Mouse (Mus musculus) midbrain, embryonic 16.5 days (tissue): ENCODE results near the gene Sphkap. TPM values are rescaled to one million over a fixed set of nuclear protein-coding genes. Genes with fewer than 3 reads are reported as not detected.
A peak's percentile ranks its signal among the peaks of the same experiment; 100 is the strongest.

Source experiments
- ATAC-seq: fragments of 200-750 bp; cut with Nextera tagmentation; 2 replicates; pipeline ENCODE4 v1.8.0; 2017; ENCODE audit warnings: moderate TSS enrichment
- H3K27ac ChIP-seq: fragments of 300-500 bp; sonication (generic); 2 replicates; pipeline ENCODE4 v1.5.1; 2014; ENCODE audit warnings: mild to moderate bottlenecking, low read length, mixed read lengths
- H3K27me3 ChIP-seq: fragments of 300-500 bp; sonication (generic); 2 replicates; pipeline ENCODE4 v1.6.1; 2014; ENCODE audit warnings: low read depth, low read length, mixed read lengths; ENCODE audit not compliant: control insufficient read depth, insufficient read depth
- H3K36me3 ChIP-seq: fragments of 300-500 bp; sonication (generic); 2 replicates; pipeline ENCODE4 v1.6.1; 2014; ENCODE audit warnings: mild to moderate bottlenecking, low read length, moderate library complexity, mixed read lengths; ENCODE audit not compliant: control insufficient read depth, insufficient read depth
- H3K4me1 ChIP-seq: fragments of 300-500 bp; sonication (generic); 2 replicates; pipeline ENCODE4 v1.6.1; 2014; ENCODE audit warnings: mild to moderate bottlenecking, low read length, mixed read lengths; ENCODE audit not compliant: control insufficient read depth, insufficient read depth
- H3K4me2 ChIP-seq: fragments of 300-500 bp; sonication (generic); 2 replicates; pipeline ENCODE4 v1.6.1; 2014; ENCODE audit warnings: mild to moderate bottlenecking, low read length, mixed read lengths
- H3K4me3 ChIP-seq: fragments of 300-500 bp; sonication (generic); 2 replicates; pipeline ENCODE4 v1.5.1; 2014; ENCODE audit warnings: low read depth, mild to moderate bottlenecking, low read length, moderate library complexity, mixed read lengths
- H3K9ac ChIP-seq: fragments of 300-500 bp; sonication (generic); 2 replicates; pipeline ENCODE4 v1.6.1; 2014; ENCODE audit warnings: low read depth, low read length, mixed read lengths
- H3K9me3 ChIP-seq: fragments of 300-500 bp; sonication (generic); replicated peaks from 2 replicates; pipeline ENCODE4 v1.6.1; 2014; ENCODE audit warnings: mild to moderate bottlenecking, low read length, mixed read lengths; ENCODE audit not compliant: control insufficient read depth, poor library complexity, severe bottlenecking
- WGBS: fragments of 180-500 bp; shearing (Covaris S2); extraction: QIAGEN DNeasy Blood & Tissue Kit; methylation state at CpG from one replicate; pipeline ENCODE4 v1.1.7; 2014; 5-methylcytosine and 5-hydroxymethylcytosine counted together
- polyA plus RNA-seq: library from polyadenylated mRNA; unstranded; fragments of >200 nt; fragmentation: Nextera tagmentation; extraction: Ambion mirVana; gene quantifications from 2 replicates; pipeline ENCODE4 v1.2.1, GENCODE M21; 2015

Gene Sphkap
- polyA plus RNA-seq, 1 experiment from 2014 or later, result 23.8 TPM

DNA sequence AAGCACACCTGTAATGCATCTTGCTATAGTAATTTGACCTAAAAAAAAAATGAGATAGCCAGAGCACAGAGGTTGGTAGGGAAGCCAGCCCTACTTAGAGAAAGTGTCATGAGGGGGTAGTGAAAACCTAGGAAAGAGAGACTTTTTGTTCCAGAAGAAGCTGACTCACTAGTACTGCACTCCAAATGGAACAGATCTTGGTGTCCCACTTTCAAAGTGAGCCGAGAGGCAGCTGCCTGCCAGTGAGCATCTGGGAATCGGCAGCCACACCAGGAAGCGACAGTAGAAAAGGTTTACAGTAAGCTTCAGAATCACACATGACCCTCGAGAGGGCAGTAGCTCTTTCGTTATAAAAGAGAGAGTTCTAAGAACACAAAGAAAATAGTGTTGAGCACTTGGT, 12.4 kb downstream of the Sphkap start:
- Histone ChIP-seq H3K9me3 (no peaks in the 10 kb centered on the region), H3K4me2 (no peak overlapping the region), H3K9ac (no peak overlapping the region), H3K27ac (no peak overlapping the region), H3K4me1 (no peaks in the 10 kb centered on the region), H3K4me3 (no peak overlapping the region), H3K36me3 (no peaks in the 10 kb centered on the region), H3K27me3 (no peaks in the 10 kb centered on the region)
- 90% methylated on average over 5 of the region's 5 CpGs for whole genome bisulfite sequencing
- ATAC-seq, result no peak

DNA sequence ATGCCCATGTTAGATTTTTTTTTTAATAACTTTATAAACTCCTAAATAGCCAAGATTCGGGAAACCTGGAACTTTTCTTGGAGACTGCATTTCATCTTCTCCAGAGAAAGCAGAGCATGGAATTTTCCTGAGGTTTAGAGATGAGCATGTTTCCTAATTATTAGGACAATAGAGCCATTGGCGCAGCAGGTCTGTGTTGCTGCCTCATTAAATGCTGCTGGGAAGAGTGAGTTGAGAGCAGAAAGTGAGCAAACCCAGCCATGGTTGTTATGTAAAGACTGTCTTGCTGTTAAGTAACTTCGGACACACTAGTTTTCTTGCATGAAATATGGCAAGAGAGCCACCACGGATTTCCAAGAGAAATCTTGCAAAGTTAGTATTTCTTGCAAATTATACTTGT, 18.6 kb downstream of the Sphkap start:
- Histone ChIP-seq H3K36me3 (no peaks in the 10 kb centered on the region), H3K4me3 (no peak overlapping the region), H3K4me2 (no peak overlapping the region), H3K27ac (no peak overlapping the region), H3K9ac (no peak overlapping the region), H3K9me3 (no peaks in the 10 kb centered on the region), H3K27me3 (no peaks in the 10 kb centered on the region), H3K4me1 (no peaks in the 10 kb centered on the region)
- ATAC-seq, result no peak
- WGBS, result 73% methylated on average over 4 of the region's 4 CpGs

- Histone ChIP-seq H3K9me3 (no peaks in the 10 kb centered on the region), H3K4me3 (no peak overlapping the region), H3K36me3 (no peaks in the 10 kb centered on the region), H3K4me1 (no peaks in the 10 kb centered on the region), H3K27ac (no peak overlapping the region), H3K4me2 (no peak overlapping the region), H3K27me3 (no peaks in the 10 kb centered on the region), H3K9ac (no peak overlapping the region)
- 89% methylated on average over 1 of the region's 1 CpGs for WGBS
- ATAC-seq, result no peak
Measured at GRCm38 (mm10) chr1:83377404-83377803, 30.6 kb downstream of the Sphkap start.

DNA sequence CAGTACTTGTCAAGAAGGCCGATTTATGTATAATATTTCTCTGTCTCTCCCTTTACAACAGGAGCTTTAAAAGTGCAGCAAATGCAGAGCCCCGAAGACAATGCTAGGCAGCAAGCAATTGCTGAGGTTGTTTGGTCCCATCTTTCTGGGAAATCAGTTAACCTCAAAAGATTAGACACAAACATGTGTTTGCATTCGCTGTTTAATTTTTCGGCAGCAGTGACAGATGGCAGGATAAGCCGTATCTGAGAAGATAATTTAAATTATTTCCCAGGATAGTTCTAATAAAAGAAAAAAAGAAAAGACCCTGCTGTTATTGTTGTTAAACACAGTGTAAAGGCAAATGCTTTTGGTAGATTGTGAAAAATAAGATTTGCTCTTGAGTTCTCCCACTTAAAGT, 41.5 kb downstream of the Sphkap start:
- 52% methylated on average over 5 of the region's 5 CpGs for WGBS
- no peaks in the 10 kb centered on the region for H3K27me3 ChIP-seq
- peaks cover 3% of the 10 kb centered on the region; the same call in 1 of the 2 replicates for H3K4me1 ChIP-seq
- H3K4me2 ChIP-seq, result no peak overlapping the region
- H3K27ac ChIP-seq, result no peak overlapping the region
- H3K9me3 ChIP-seq, result no peaks in the 10 kb centered on the region
- no peak overlapping the region for H3K4me3 ChIP-seq
- H3K9ac ChIP-seq, result no peak overlapping the region
- H3K36me3 ChIP-seq, result no peaks in the 10 kb centered on the region
- no peak for ATAC-seq

GRCm38 (mm10) chr1:83362168-83362567, 45.8 kb downstream of the Sphkap start:
- H3K27ac ChIP-seq, result no peak overlapping the region
- no peaks in the 10 kb centered on the region for H3K27me3 ChIP-seq
- no peaks in the 10 kb centered on the region for H3K9me3 ChIP-seq
- H3K9ac ChIP-seq, result no peak overlapping the region
- 77% methylated on average over 6 of the region's 6 CpGs for WGBS
- peaks cover 3% of the 10 kb centered on the region; the same call in 1 of the 2 replicates for H3K4me1 ChIP-seq
- no peak overlapping the region for H3K4me2 ChIP-seq
- H3K36me3 ChIP-seq, result no peaks in the 10 kb centered on the region
- no peak for ATAC-seq
- H3K4me3 ChIP-seq, result no peak overlapping the region

GRCm38 (mm10) chr1:83346453-83346852, 61.5 kb downstream of the Sphkap start:
- no peak overlapping the region for H3K4me3 ChIP-seq
- no peak overlapping the region for H3K27ac ChIP-seq
- H3K4me2 ChIP-seq, result no peak overlapping the region
- ATAC-seq, result no peak
- peaks cover 5% of the 10 kb centered on the region; the same call in 1 of the 2 replicates for H3K4me1 ChIP-seq
- 88% methylated on average over 1 of the region's 1 CpGs for WGBS
- no peaks in the 10 kb centered on the region for H3K9me3 ChIP-seq
- no peaks in the 10 kb centered on the region for H3K36me3 ChIP-seq
- H3K9ac ChIP-seq, result no peak overlapping the region
- H3K27me3 ChIP-seq, result no peaks in the 10 kb centered on the region

GRCm38 (mm10) chr1:83345572-83345971, 62.4 kb downstream of the Sphkap start:
- Histone ChIP-seq H3K9me3 (no peaks in the 10 kb centered on the region), H3K4me3 (no peak overlapping the region), H3K4me1 (peaks cover 5% of the 10 kb centered on the region; the same call in 1 of the 2 replicates), H3K27me3 (no peaks in the 10 kb centered on the region), H3K36me3 (no peaks in the 10 kb centered on the region), H3K4me2 (peak overlapping the region; percentile 19; the same call in 1 of the 2 replicates), H3K27ac (peak overlapping the region; percentile 38; the same call in 1 of the 2 replicates), H3K9ac (no peak overlapping the region)
- WGBS, result 57% methylated on average over 14 of the region's 14 CpGs
- ATAC-seq, result peak; percentile 74; the same call in 1 of the 2 replicates

DNA sequence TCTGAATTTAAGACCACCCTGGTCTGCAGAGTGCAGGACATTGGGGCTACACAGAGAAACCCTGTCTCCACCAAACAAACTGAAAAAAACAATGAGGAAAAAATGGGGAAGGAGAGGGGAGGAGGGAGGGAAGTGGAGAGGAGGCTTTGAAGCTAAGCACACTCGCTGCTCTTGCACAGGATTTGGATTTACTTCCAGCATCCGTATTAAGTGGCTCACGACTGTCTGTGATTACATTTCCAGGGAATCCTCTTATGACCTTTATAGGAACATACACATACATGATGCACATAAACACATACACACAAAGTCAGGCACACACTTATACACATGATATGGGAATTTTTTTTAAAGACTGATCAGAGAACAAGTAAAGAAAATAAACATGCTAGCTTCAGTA, 62.9 kb downstream of the Sphkap start:
- Histone ChIP-seq H3K4me1 (peaks cover 5% of the 10 kb centered on the region; the same call in 1 of the 2 replicates), H3K27me3 (no peaks in the 10 kb centered on the region), H3K4me3 (no peak overlapping the region), H3K27ac (no peak overlapping the region), H3K4me2 (no peak overlapping the region), H3K36me3 (no peaks in the 10 kb centered on the region), H3K9me3 (no peaks in the 10 kb centered on the region), H3K9ac (no peak overlapping the region)
- WGBS, result 32% methylated on average over 3 of the region's 3 CpGs
- ATAC-seq, result peak; percentile 37; the same call in 1 of the 2 replicates

GRCm38 (mm10) chr1:83342726-83343250, 65.2 kb downstream of the Sphkap start:
- Histone ChIP-seq H3K4me1 (peaks cover 5% of the 10 kb centered on the region; the same call in 1 of the 2 replicates), H3K4me3 (no peak overlapping the region), H3K9ac (no peak overlapping the region), H3K36me3 (no peaks in the 10 kb centered on the region), H3K4me2 (no peak overlapping the region), H3K9me3 (no peaks in the 10 kb centered on the region), H3K27me3 (no peaks in the 10 kb centered on the region), H3K27ac (no peak overlapping the region)
- WGBS, result 40% methylated on average over 4 of the region's 4 CpGs
- no peak for ATAC-seq
